Mouse (Mus musculus) intestine, postnatal 0 days (tissue): ENCODE data around the gene Olfr695. TPM values are rescaled to one million over a fixed set of nuclear protein-coding genes. Genes with fewer than 3 reads are reported as not detected.

Experiments
- ATAC-seq: fragments of 200-750 bp; cut with Nextera tagmentation; 2 replicates; pipeline ENCODE4 v1.8.0; 2017; ENCODE audit warnings: mild to moderate bottlenecking, moderate TSS enrichment, moderate library complexity
- H3K27ac ChIP-seq: fragments of 300-500 bp; sonication (generic); 2 replicates; pipeline ENCODE4 v1.5.1; 2014; ENCODE audit warnings: mild to moderate bottlenecking, low read depth, low read length, moderate library complexity
- H3K27me3 ChIP-seq: fragments of 300-500 bp; sonication (generic); replicated peaks from 2 replicates; pipeline ENCODE4 v1.6.1; 2014; ENCODE audit warnings: low read length, mixed read lengths; ENCODE audit not compliant: control insufficient read depth, insufficient read depth
- H3K36me3 ChIP-seq: fragments of 300-500 bp; sonication (generic); 2 replicates; pipeline ENCODE4 v1.6.1; 2014; ENCODE audit warnings: mild to moderate bottlenecking, moderate library complexity; ENCODE audit not compliant: control insufficient read depth, insufficient read depth
- H3K4me1 ChIP-seq: fragments of 300-500 bp; sonication (generic); replicated peaks from 2 replicates; pipeline ENCODE4 v1.6.1; 2014; ENCODE audit warnings: antibody characterized with exemption, low read length, mixed read lengths; ENCODE audit not compliant: control insufficient read depth, insufficient read depth
- H3K4me2 ChIP-seq: fragments of 300-500 bp; sonication (generic); replicated peaks from 2 replicates; pipeline ENCODE4 v1.6.1; 2014; ENCODE audit warnings: low read depth, mild to moderate bottlenecking, moderate library complexity
- H3K4me3 ChIP-seq: fragments of 300-500 bp; sonication (generic); 2 replicates; pipeline ENCODE4 v1.5.1; 2014; ENCODE audit warnings: low read depth, low read length
- H3K9ac ChIP-seq: fragments of 300-500 bp; sonication (generic); 2 replicates; pipeline ENCODE4 v1.6.1; 2014; ENCODE audit warnings: mild to moderate bottlenecking, low read depth, low read length
- H3K9me3 ChIP-seq: fragments of 300-500 bp; sonication (generic); 2 replicates; pipeline ENCODE4 v1.6.1; 2016; ENCODE audit warnings: mixed run types; ENCODE audit not compliant: control insufficient read depth
- CTCF ChIP-seq: sonication (generic); IDR thresholded peaks from 2 replicates; pipeline ENCODE4 v1.5.1; 2016; ENCODE audit warnings: low read depth, mild to moderate bottlenecking, control low read depth, antibody characterized with exemption, moderate library complexity
- WGBS: fragments of 180-500 bp; shearing (Covaris S2); extraction: QIAGEN DNeasy Blood & Tissue Kit; methylation state at CpG from one replicate; pipeline ENCODE4 v1.1.7; 2014; 5-methylcytosine and 5-hydroxymethylcytosine counted together
- polyA plus RNA-seq: library from polyadenylated mRNA; unstranded; fragments of >200 nt; fragmentation: Nextera tagmentation; extraction: Ambion mirVana; gene quantifications from 2 replicates; pipeline ENCODE4 v1.2.1, GENCODE M21; 2015

Gene Olfr695
- polyA plus RNA-seq, 1 experiment from 2014 or later, result not detected

DNA sequence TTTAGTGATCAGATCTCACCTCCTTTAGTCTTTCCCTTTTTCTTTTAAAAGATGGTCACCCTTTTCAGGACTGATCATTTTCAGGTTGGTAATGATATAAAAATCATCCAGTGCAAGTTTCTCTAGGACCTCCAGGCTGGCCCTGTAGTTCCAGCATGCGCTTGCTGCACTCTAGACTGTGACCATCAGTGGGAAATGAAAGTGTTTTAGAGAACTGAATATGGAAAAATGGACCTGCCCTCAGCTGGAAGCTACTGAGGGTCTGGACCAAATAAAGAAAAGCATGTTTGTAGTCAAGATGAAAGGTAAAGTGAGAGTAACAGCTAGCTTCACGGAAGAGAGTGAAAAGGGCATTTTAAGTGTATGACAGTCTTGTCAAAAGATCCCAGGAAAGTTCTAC is 30.8 kb downstream of the Olfr695 start:
- TF ChIP-seq CTCF, result no peak
- no peak for ATAC-seq
- Histone ChIP-seq H3K9ac (no peak overlapping the region), H3K4me3 (no peak overlapping the region), H3K4me1 (no peaks in the 10 kb centered on the region), H3K36me3 (no peaks in the 10 kb centered on the region), H3K27ac (no peak overlapping the region), H3K27me3 (no peaks in the 10 kb centered on the region), H3K4me2 (no peak overlapping the region), H3K9me3 (no peaks in the 10 kb centered on the region)
- WGBS, result 84% methylated on average over 2 of the region's 2 CpGs

DNA sequence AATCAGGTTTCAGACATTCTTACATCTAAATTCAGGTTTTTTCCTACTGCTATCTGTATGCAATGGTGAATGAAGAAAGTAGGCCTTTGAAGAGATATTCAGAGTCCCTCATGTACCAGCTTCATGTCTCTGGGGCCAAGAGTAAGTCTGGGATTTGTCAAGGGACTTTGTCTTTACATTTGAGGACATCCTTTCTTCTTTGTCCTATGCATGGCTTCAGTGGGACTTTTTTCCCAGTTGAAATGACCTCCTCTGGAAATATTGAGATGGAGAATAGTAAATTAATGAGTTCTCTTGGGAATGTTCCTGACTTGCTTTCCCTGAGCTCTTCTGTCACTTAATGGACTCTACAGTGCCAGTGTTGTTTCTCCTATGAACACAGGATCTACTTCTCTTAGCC is 35.7 kb downstream of the Olfr695 start, which contains the start of gene Olfr693:
TSS of gene Olfr693 (minus strand) at position 101 of the 400 bp plus-strand sequence.
- no peak for ATAC-seq
- no peaks in the 10 kb centered on the region for H3K9me3 ChIP-seq
- H3K4me1 ChIP-seq, result no peaks in the 10 kb centered on the region
- H3K36me3 ChIP-seq, result no peaks in the 10 kb centered on the region
- no peak within 1 kb of the TSS for H3K4me2 ChIP-seq
- no peak within 1 kb of the TSS for H3K9ac ChIP-seq
- H3K27me3 ChIP-seq, result no peaks in the 10 kb centered on the region
- TF ChIP-seq CTCF, result no peak
- no peak within 1 kb of the TSS for H3K27ac ChIP-seq
- no peak within 1 kb of the TSS for H3K4me3 ChIP-seq

Other genes with a start within 250 kb of the Olfr695 start
- gene Olfr693, start 35.8 kb downstream of the Olfr695 start, polyA plus RNA-seq, result not detected in 2 replicates
- gene Olfr694, start 24.6 kb downstream of the Olfr695 start, polyA plus RNA-seq, result not detected in 2 replicates
- gene Olfr697, start 26.0 kb upstream of the Olfr695 start, polyA plus RNA-seq, result not detected in 2 replicates
- not detected in 2 replicates for gene Olfr698, start 39.0 kb upstream of the Olfr695 start, polyA plus RNA-seq
- not detected in 2 replicates for gene Olfr699, start 76.8 kb upstream of the Olfr695 start, polyA plus RNA-seq
- gene Olfr700, start 92.4 kb upstream of the Olfr695 start, polyA plus RNA-seq, result not detected in 2 replicates
- not detected in 2 replicates for gene Olfr701, start 97.7 kb upstream of the Olfr695 start, polyA plus RNA-seq
- not detected in 2 replicates for gene Olfr702, start 117.5 kb upstream of the Olfr695 start, polyA plus RNA-seq
- gene Olfr703, start 127.0 kb upstream of the Olfr695 start, polyA plus RNA-seq, result not detected in 2 replicates
- not detected in 2 replicates for gene Olfr704, start 146.8 kb upstream of the Olfr695 start, polyA plus RNA-seq
- not detected in 2 replicates for gene Olfr705, start 160.5 kb upstream of the Olfr695 start, polyA plus RNA-seq
- gene Olfr706, start 171.8 kb upstream of the Olfr695 start, polyA plus RNA-seq, result not detected in 2 replicates
- gene Olfr707, start 184.8 kb upstream of the Olfr695 start, polyA plus RNA-seq, result not detected in 2 replicates
- gene Olfr1532-ps1, start 191.6 kb upstream of the Olfr695 start, polyA plus RNA-seq, result not detected in 2 replicates
- not detected in 2 replicates for gene Olfr709-ps1, start 215.8 kb upstream of the Olfr695 start, polyA plus RNA-seq
- gene Olfr710, start 231.9 kb upstream of the Olfr695 start, polyA plus RNA-seq, result not detected in 2 replicates
- gene Olfr6, start 247.5 kb upstream of the Olfr695 start, polyA plus RNA-seq, result not detected in 2 replicates